Mouse (Mus musculus) forebrain, postnatal 0 days (tissue): Measurements from ENCODE around the gene Cpne9. TPM values are rescaled to one million over a fixed set of nuclear protein-coding genes. Genes with fewer than 3 reads are reported as not detected.

Experiments used
- ATAC-seq: fragments of 200-750 bp; cut with Nextera tagmentation; 2 replicates; pipeline ENCODE4 v1.8.0; 2017; ENCODE audit warnings: mild to moderate bottlenecking, moderate library complexity
- DNase-seq: peaks from one replicate; pipeline ENCODE4 v3.0.0-alpha.2; 2015
- H3K27ac ChIP-seq: fragments of 300-500 bp; sonication (generic); 2 replicates; pipeline ENCODE4 v1.5.1; 2014; ENCODE audit warnings: low read depth, mild to moderate bottlenecking, antibody characterized with exemption, low read length, moderate library complexity, mixed read lengths
- H3K27me3 ChIP-seq: fragments of 300-500 bp; sonication (generic); 2 replicates; pipeline ENCODE4 v1.6.1; 2014; ENCODE audit warnings: mild to moderate bottlenecking, low read length, mixed read lengths; ENCODE audit not compliant: insufficient read depth
- H3K36me3 ChIP-seq: fragments of 300-500 bp; sonication (generic); 2 replicates; pipeline ENCODE4 v1.6.1; 2014; ENCODE audit warnings: mild to moderate bottlenecking, moderate library complexity; ENCODE audit not compliant: insufficient read depth
- H3K4me1 ChIP-seq: fragments of 300-500 bp; sonication (generic); 2 replicates; pipeline ENCODE4 v1.6.1; 2014; ENCODE audit warnings: antibody characterized with exemption; ENCODE audit not compliant: insufficient read depth
- H3K4me2 ChIP-seq: fragments of 300-500 bp; sonication (generic); 2 replicates; pipeline ENCODE4 v1.6.1; 2014; ENCODE audit warnings: low read depth, mild to moderate bottlenecking, moderate library complexity
- H3K4me3 ChIP-seq: fragments of 300-500 bp; sonication (generic); 2 replicates; pipeline ENCODE4 v1.5.1; 2014; ENCODE audit warnings: low read depth, low read length, mixed read lengths
- H3K9ac ChIP-seq: fragments of 300-500 bp; sonication (generic); 2 replicates; pipeline ENCODE4 v1.6.1; 2014; ENCODE audit warnings: mild to moderate bottlenecking
- H3K9me3 ChIP-seq: fragments of 300-500 bp; sonication (generic); 2 replicates; pipeline ENCODE4 v1.6.1; 2016; ENCODE audit warnings: low read length
- CTCF ChIP-seq: sonication (generic); IDR thresholded peaks from 2 replicates; pipeline ENCODE4 v1.5.1; 2016; ENCODE audit warnings: antibody characterized with exemption, control low read depth, low read depth
- WGBS: fragments of 180-500 bp; shearing (Covaris S2); extraction: QIAGEN DNeasy Blood & Tissue Kit; methylation state at CpG from one replicate; pipeline ENCODE4 v1.1.7; 2014; 5-methylcytosine and 5-hydroxymethylcytosine counted together
- polyA plus RNA-seq: library from polyadenylated mRNA; unstranded; fragments of >200 nt; fragmentation: Nextera tagmentation; extraction: Ambion mirVana; gene quantifications from 2 replicates; pipeline ENCODE4 v1.2.1, GENCODE M21; 2015
- total RNA-seq: library from RNA; depleted of rRNA; stranded (reverse); fragments of >200 nt; gene quantifications from 2 replicates; pipeline ENCODE4 v1.2.3, GENCODE M21; 2014

The Cpne9 gene
- total and polyA plus RNA-seq, 2 experiments from 2014 or later: 4.0 to 4.1 TPM

- no peak for TF ChIP-seq CTCF
- Histone ChIP-seq H3K4me1 (no peaks in the 10 kb centered on the region), H3K4me3 (no peak overlapping the region), H3K27ac (no peak overlapping the region), H3K9me3 (no peaks in the 10 kb centered on the region), H3K9ac (no peak overlapping the region), H3K4me2 (no peak overlapping the region), H3K27me3 (no peaks in the 10 kb centered on the region), H3K36me3 (peaks cover 61% of the 10 kb centered on the region)
- no peak for ATAC-seq
- DNase-seq: no peak
Measured at GRCm38 (mm10) chr6:113251921-113252320, 30.2 kb upstream of the Cpne9 start.

GRCm38 (mm10) chr6:113254899-113255298 is 27.2 kb upstream of the Cpne9 start:
- ATAC-seq: no peak
- DNase-seq: no peak
- TF ChIP-seq CTCF: no peak
- Histone ChIP-seq H3K27me3 (no peaks in the 10 kb centered on the region), H3K4me2 (no peak overlapping the region), H3K36me3 (peaks cover 77% of the 10 kb centered on the region), H3K4me1 (no peaks in the 10 kb centered on the region), H3K4me3 (no peak overlapping the region), H3K27ac (no peak overlapping the region), H3K9me3 (no peaks in the 10 kb centered on the region), H3K9ac (no peak overlapping the region)

- WGBS: 90% methylated on average over 8 of the region's 8 CpGs
- peaks cover 82% of the 10 kb centered on the region for H3K36me3 ChIP-seq
- no peak overlapping the region for H3K4me3 ChIP-seq
- DNase-seq: no peak
- H3K4me2 ChIP-seq: no peak overlapping the region
- no peak for ATAC-seq
- no peaks in the 10 kb centered on the region for H3K4me1 ChIP-seq
- TF ChIP-seq CTCF: no peak
- H3K9me3 ChIP-seq: no peaks in the 10 kb centered on the region
- H3K27me3 ChIP-seq: no peaks in the 10 kb centered on the region
- H3K9ac ChIP-seq: no peak overlapping the region
- no peak overlapping the region for H3K27ac ChIP-seq
Measured at GRCm38 (mm10) chr6:113261174-113261858, 20.8 kb upstream of the Cpne9 start.

GRCm38 (mm10) chr6:113263531-113263930 is 18.6 kb upstream of the Cpne9 start:
- Histone ChIP-seq H3K9me3 (no peaks in the 10 kb centered on the region), H3K9ac (no peak overlapping the region), H3K4me1 (no peaks in the 10 kb centered on the region), H3K27ac (no peak overlapping the region), H3K4me3 (no peak overlapping the region), H3K27me3 (no peaks in the 10 kb centered on the region), H3K36me3 (peaks cover 86% of the 10 kb centered on the region), H3K4me2 (no peak overlapping the region)
- TF ChIP-seq CTCF: no peak
- DNase-seq: no peak
- ATAC-seq: no peak
- WGBS: 88% methylated on average over 6 of the region's 6 CpGs

GRCm38 (mm10) chr6:113264429-113264828 is 17.7 kb upstream of the Cpne9 start:
- Histone ChIP-seq H3K4me1 (no peaks in the 10 kb centered on the region), H3K36me3 (peaks cover 88% of the 10 kb centered on the region), H3K27ac (no peak overlapping the region), H3K9me3 (no peaks in the 10 kb centered on the region), H3K27me3 (no peaks in the 10 kb centered on the region), H3K4me2 (no peak overlapping the region), H3K9ac (no peak overlapping the region), H3K4me3 (no peak overlapping the region)
- no peak for TF ChIP-seq CTCF
- DNase-seq (no peak), ATAC-seq (no peak)
- 93% methylated on average over 8 of the region's 8 CpGs for WGBS

GRCm38 (mm10) chr6:113266996-113267655 is 15.0 kb upstream of the Cpne9 start:
- WGBS: 93% methylated on average over 7 of the region's 7 CpGs
- Histone ChIP-seq H3K4me1 (no peaks in the 10 kb centered on the region), H3K9ac (no peak overlapping the region), H3K4me2 (no peak overlapping the region), H3K27ac (no peak overlapping the region), H3K4me3 (no peak overlapping the region), H3K27me3 (no peaks in the 10 kb centered on the region), H3K36me3 (peaks cover 92% of the 10 kb centered on the region), H3K9me3 (no peaks in the 10 kb centered on the region)
- no peak for TF ChIP-seq CTCF
- no peak for ATAC-seq
- DNase-seq: no peak

- 100% methylated on average over 1 of the region's 1 CpGs for WGBS
- H3K4me3 ChIP-seq: no peak overlapping the region
- H3K4me2 ChIP-seq: no peak overlapping the region
- DNase-seq: no peak
- H3K9me3 ChIP-seq: no peaks in the 10 kb centered on the region
- no peak for ATAC-seq
- no peak overlapping the region for H3K9ac ChIP-seq
- peaks cover 92% of the 10 kb centered on the region for H3K36me3 ChIP-seq
- no peak for TF ChIP-seq CTCF
- H3K27ac ChIP-seq: no peak overlapping the region
- H3K27me3 ChIP-seq: no peaks in the 10 kb centered on the region
- no peaks in the 10 kb centered on the region for H3K4me1 ChIP-seq
Measured at GRCm38 (mm10) chr6:113267988-113268387, 14.1 kb upstream of the Cpne9 start.
